Mouse (Mus musculus): ENCODE measurements around the gene Pitpnc1. TPM values are rescaled to one million over a fixed set of nuclear protein-coding genes. Genes with fewer than 3 reads are reported as not detected.
A peak's percentile ranks its signal among the peaks of the same experiment; 100 is the strongest.

The Pitpnc1 gene
- total and polyA plus RNA-seq, 3 experiments: 2.4 to 5.4 (median 3.6) TPM

GRCm38 (mm10) chr11:107445683-107446082, 24.8 kb downstream of the Pitpnc1 start:
- no peak for DNase-seq (ENCODE audit: extremely low read depth)
- Histone ChIP-seq H3K36me3 (replicated peaks in 1 of 2; ENCODE audit: control insufficient read depth in 1 of 2, insufficient read depth in 1 of 2, low read length in 1 of 2) (no peaks in the 10 kb centered on the region), H3K4me3 (replicated peaks in 1 of 3; ENCODE audit: low read depth in 2 of 3, low read length in 2 of 3, poor library complexity in 1 of 3) (no peak overlapping the region), H3K4me1 (ENCODE audit: control insufficient read depth in 1 of 2, insufficient read depth in 2 of 2) (peaks cover 9 to 81% of the 10 kb centered on the region in 2 experiments), H3K9ac (ENCODE audit: insufficient read depth, low read depth) (no peak overlapping the region), H3K27me3 (replicated peaks) (no peaks in the 10 kb centered on the region), H3K4me2 (ENCODE audit: insufficient read depth, low read depth, poor library complexity, severe bottlenecking) (no peak overlapping the region), H3K79me2 (replicated peaks; ENCODE audit: control insufficient read depth, extremely low read depth, insufficient read depth, poor library complexity, severe bottlenecking) (no peaks in the 10 kb centered on the region), H3K27ac (ENCODE audit: insufficient read depth, low read depth) (no peak overlapping the region), H3K9me3 (replicated peaks; ENCODE audit: low read length) (no peaks in the 10 kb centered on the region)
- in situ Hi-C loops (cut with MboI; ENCODE audit: low pct_ligation_motif_present, low pct_unique_long_range_greater_than_20kb, low sequenced_read_pairs) (no loop called here), dilution Hi-C loops (cut with MboI; ENCODE audit: extremely low pct_ligation_motif_present, extremely low pct_unique_long_range_greater_than_20kb, low sequenced_read_pairs) (no loop called here)
- TF ChIP-seq USF1 (IDR thresholded peaks at IDR 0.05; ENCODE audit: low read depth, low read length) (no peak), CTCF (conservative IDR thresholded peaks at IDR 0.05 in 1 of 2, IDR thresholded peaks at IDR 0.05 in 1 of 2; ENCODE audit: low read depth in 2 of 2, low read length in 2 of 2) (no peak), MAX (IDR thresholded peaks at IDR 0.05; ENCODE audit: low read length) (no peak), ZNF384 (IDR thresholded peaks at IDR 0.05; ENCODE audit: low read depth, low read length) (no peak), ZKSCAN1 (IDR thresholded peaks at IDR 0.05; ENCODE audit: borderline replicate concordance, low read depth, low read length) (no peak), ETS1 (conservative IDR thresholded peaks at IDR 0.05; ENCODE audit: low read depth, low read length) (no peak), CHD1 (IDR thresholded peaks at IDR 0.05; ENCODE audit: low read depth, low read length) (no peak), BHLHE40 (IDR thresholded peaks at IDR 0.05; ENCODE audit: low read depth, low read length) (no peak), SIN3A (IDR thresholded peaks at IDR 0.05; ENCODE audit: low read length) (no peak), NRF1 (IDR thresholded peaks at IDR 0.05; ENCODE audit: low read depth, low read length) (no peak), PAX5 (IDR thresholded peaks at IDR 0.05; ENCODE audit: low read length) (no peak)

DNA sequence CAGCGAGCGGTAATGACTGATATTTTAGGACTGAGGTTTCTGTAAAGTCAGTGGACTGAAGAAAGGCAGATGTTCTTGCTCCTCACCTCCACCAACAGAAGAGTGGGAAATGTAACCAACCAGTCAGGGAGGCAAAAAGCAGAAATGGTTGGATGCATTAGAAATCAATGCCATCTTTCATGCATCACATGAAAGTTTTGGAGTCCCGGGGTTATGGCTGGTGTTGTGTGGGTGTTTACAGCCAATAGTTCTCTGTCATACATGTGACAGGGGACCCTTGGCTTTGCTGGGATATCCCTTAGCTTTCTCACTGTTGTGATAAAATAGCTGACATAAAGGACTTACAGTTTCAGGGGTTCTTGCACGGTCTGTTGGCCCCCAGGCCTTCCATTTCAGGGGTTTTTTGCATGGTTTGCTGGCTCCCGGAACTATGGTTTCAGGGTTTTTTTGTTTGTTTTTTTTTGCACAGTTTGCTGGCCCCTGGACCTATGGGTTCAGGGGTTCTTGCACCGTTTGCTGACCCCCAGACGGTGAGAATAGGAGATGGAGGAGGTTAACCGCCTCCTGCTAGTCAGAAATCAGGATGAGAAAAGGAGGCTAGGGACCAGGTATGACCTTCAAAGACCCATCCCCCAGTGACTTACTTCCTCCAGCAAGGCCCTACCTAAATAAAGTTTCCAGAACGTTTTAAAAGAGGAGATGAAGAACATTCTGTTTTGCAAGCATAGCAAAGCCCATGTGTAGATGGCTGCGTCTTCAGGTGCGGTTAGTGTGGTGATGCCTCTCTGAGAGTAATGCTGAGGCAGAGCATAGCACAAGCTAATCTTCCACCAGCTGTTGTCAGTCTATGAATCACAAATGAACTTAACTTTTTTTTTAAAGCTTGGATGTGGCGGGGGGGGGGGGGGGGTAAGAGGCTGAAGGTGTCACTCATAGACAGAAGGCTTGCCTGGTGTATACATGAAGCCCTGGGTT, 27.1 kb downstream of the Pitpnc1 start:
- Histone ChIP-seq H3K4me1 (ENCODE audit: control insufficient read depth in 1 of 2, insufficient read depth in 2 of 2) (peaks cover 9 to 74% of the 10 kb centered on the region in 2 experiments), H3K9ac (ENCODE audit: insufficient read depth, low read depth) (no peak overlapping the region)
- TF ChIP-seq NELFE (IDR thresholded peaks at IDR 0.05; ENCODE audit: low read depth, low read length) (no peak), ETS1 (conservative IDR thresholded peaks at IDR 0.05; ENCODE audit: low read depth, low read length) (peak; percentile 5), IRF4 (IDR thresholded peaks at IDR 0.05; ENCODE audit: low read depth, low read length) (no peak), TBP (conservative IDR thresholded peaks at IDR 0.05; ENCODE audit: low read depth, low read length) (no peak), RCOR1 (conservative IDR thresholded peaks at IDR 0.05; ENCODE audit: low read depth, low read length) (no peak), EP300 (IDR thresholded peaks at IDR 0.05; ENCODE audit: low read length) (peak; percentile 44; the same call in 1 of the 2 replicates), UBTF (IDR thresholded peaks at IDR 0.05; ENCODE audit: low read depth, low read length) (no peak), MXI1 (IDR thresholded peaks at IDR 0.05; ENCODE audit: low read depth, low read length) (no peak), BHLHE40 (IDR thresholded peaks at IDR 0.05; ENCODE audit: low read depth, low read length) (no peak), E2F4 (IDR thresholded peaks at IDR 0.05; ENCODE audit: insufficient replicate concordance, low read depth, low read length) (no peak), ELF1 (IDR thresholded peaks at IDR 0.05; ENCODE audit: low read depth, low read length) (no peak), POLR2A (IDR thresholded peaks at IDR 0.05; ENCODE audit: low read depth, low read length) (no peak), ZNF384 (IDR thresholded peaks at IDR 0.05; ENCODE audit: low read depth, low read length) (peak; percentile 67)

More for the DNA sequence above, 27.1 kb downstream of the Pitpnc1 start:
- Histone ChIP-seq H3K79me2 (replicated peaks; ENCODE audit: control insufficient read depth, extremely low read depth, insufficient read depth, poor library complexity, severe bottlenecking) (no peaks in the 10 kb centered on the region), H3K27me3 (replicated peaks) (no peaks in the 10 kb centered on the region), H3K4me2 (ENCODE audit: insufficient read depth, low read depth, poor library complexity, severe bottlenecking) (0 out of 2 replicates have a peak overlapping the region, but pooled peaks have one; percentile 5), H3K27ac (ENCODE audit: insufficient read depth, low read depth) (no peak overlapping the region), H3K9me3 (replicated peaks; ENCODE audit: low read length) (peaks cover under 1% of the 10 kb centered on the region), H3K36me3 (replicated peaks in 1 of 2; ENCODE audit: control insufficient read depth in 1 of 2, insufficient read depth in 1 of 2, low read length in 1 of 2) (no peaks in the 10 kb centered on the region), H3K4me3 (replicated peaks in 1 of 3; ENCODE audit: low read depth in 2 of 3, low read length in 2 of 3, poor library complexity in 1 of 3) (no peak overlapping the region)
- DNase-seq (ENCODE audit: extremely low read depth): peak; percentile 65
- dilution Hi-C loops (cut with MboI; ENCODE audit: extremely low pct_ligation_motif_present, extremely low pct_unique_long_range_greater_than_20kb, low sequenced_read_pairs): no loop called here
- in situ Hi-C loops (cut with MboI; ENCODE audit: low pct_ligation_motif_present, low pct_unique_long_range_greater_than_20kb, low sequenced_read_pairs): no loop called here
